ENCODE assay signal across 7 mouse cellular contexts in the genomic region with DNA sequence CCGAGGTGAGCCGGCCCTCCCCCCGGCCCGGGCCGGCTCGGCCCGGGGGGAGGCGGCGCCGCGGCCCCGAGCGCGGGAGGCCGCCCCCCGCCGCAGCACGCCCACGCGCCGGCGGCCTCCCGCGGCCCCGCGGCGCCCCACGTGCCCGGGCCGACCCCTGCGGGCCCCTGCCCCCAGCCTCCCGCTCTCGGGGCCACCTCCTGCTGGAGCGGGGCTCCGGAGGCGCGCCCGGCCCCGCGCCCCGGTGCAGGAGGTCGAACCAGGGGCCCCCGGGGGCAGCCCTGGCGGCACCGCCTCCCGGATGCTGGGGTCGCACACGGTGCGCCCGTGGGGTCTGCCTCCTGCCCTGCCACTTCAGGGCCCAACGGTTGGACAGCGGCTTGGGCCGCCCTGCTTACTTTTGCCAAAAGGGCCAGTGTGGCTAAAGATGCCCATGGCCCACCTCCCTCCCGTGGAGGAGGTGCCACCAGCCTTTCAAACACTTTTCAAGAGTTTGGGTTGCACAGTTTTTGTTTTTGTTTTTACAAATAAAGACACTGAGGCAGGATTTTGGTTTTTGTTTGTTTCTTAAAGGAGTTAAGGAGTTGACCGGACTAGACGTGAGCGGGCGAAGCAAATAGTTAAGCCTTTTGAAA. TPM values are rescaled to one million over a fixed set of nuclear protein-coding genes. Genes with fewer than 3 reads are reported as not detected.
A peak's percentile ranks its signal among the peaks of the same experiment; 100 is the strongest.
DNase-seq lines count a peak whose midpoint lies in the region; ATAC-seq and TF ChIP-seq lines count a peak whose summit lies in the region.

No protein-coding gene starts in this region.

- peak overlapping the region; percentile 96 for H3K4me2 ChIP-seq in embryonic facial prominence, embryonic 11.5 days (ENCODE audit: low read depth, low read length)
- H3K4me2 ChIP-seq in heart, embryonic 13.5 days: peak overlapping the region; percentile 91
- peak overlapping the region; percentile 94 for H3K4me2 ChIP-seq in kidney, postnatal 0 days (ENCODE audit: low read length)

- ATAC-seq in embryonic facial prominence, embryonic 11.5 days (replicated peaks; ENCODE audit: insufficient number of reproducible peaks, low FRiP score, low TSS enrichment, low read depth): peak; percentile 61; the same call in 1 of the 2 replicates
- ATAC-seq in heart, embryonic 13.5 days (ENCODE audit: extremely low read depth, insufficient number of reproducible peaks, low FRiP score, low TSS enrichment): 0 out of 2 replicates have a peak, but pooled peaks have one; percentile 20
- ATAC-seq in kidney, postnatal 0 days (replicated peaks; ENCODE audit: low FRiP score, low read depth): peak; percentile 77

- TF ChIP-seq CTCF in kidney, postnatal 0 days (IDR thresholded peaks at IDR 0.05; ENCODE audit: low read depth): no peak

- peak overlapping the region; percentile 42 for H3K27ac ChIP-seq in ES-E14 (ENCODE audit: insufficient read depth, low read depth, low read length, poor library complexity, severe bottlenecking)
- H3K27ac ChIP-seq in embryonic facial prominence, embryonic 11.5 days (replicated peaks; ENCODE audit: low read depth, low read length): peak overlapping the region; percentile 96
- H3K27ac ChIP-seq in heart, embryonic 13.5 days (replicated peaks): peak overlapping the region; percentile 96
- H3K27ac ChIP-seq in kidney, postnatal 0 days: peak overlapping the region; percentile 98

- no peaks in the 10 kb centered on the region for H3K9me3 ChIP-seq in ES-E14 (ENCODE audit: control insufficient read depth, insufficient read depth, low read depth, low read length)
- no peaks in the 10 kb centered on the region for H3K9me3 ChIP-seq in embryonic facial prominence, embryonic 11.5 days (replicated peaks; ENCODE audit: control insufficient read depth, low read length)
- H3K9me3 ChIP-seq in heart, embryonic 13.5 days: no peaks in the 10 kb centered on the region
- H3K9me3 ChIP-seq in kidney, postnatal 0 days (replicated peaks; ENCODE audit: low read length): no peaks in the 10 kb centered on the region

- no peaks in the 10 kb centered on the region for H3K36me3 ChIP-seq in ES-E14 (ENCODE audit: control insufficient read depth, insufficient read depth, low read length, poor library complexity, severe bottlenecking)
- no peaks in the 10 kb centered on the region for H3K36me3 ChIP-seq in embryonic facial prominence, embryonic 11.5 days (replicated peaks; ENCODE audit: control insufficient read depth, insufficient read depth, low read depth, low read length)
- H3K36me3 ChIP-seq in heart, embryonic 13.5 days: no peaks in the 10 kb centered on the region
- no peaks in the 10 kb centered on the region for H3K36me3 ChIP-seq in kidney, postnatal 0 days (ENCODE audit: insufficient read depth, low read length)

- DNase-seq in ES-E14 (ENCODE audit: low read depth, low spot score): peak; percentile 24
- DNase-seq in adrenal gland, postnatal 10 days: peak; percentile 58
- peak; percentile 60 for DNase-seq in embryonic facial prominence, embryonic 11.5 days (ENCODE audit: low spot score)
- DNase-seq in kidney, postnatal 0 days (ENCODE audit: low spot score): peak; percentile 40
- DNase-seq in lung, postnatal 10 days: peak; percentile 36
- DNase-seq in right cerebral cortex, postnatal 4 days: peak; percentile 35

- in situ Hi-C loops in ES-E14 (cut with MboI; ENCODE audit: low sequenced_read_pairs in 2 of 2, unreplicated experiment in 2 of 2): no loop called here

- no peaks in the 10 kb centered on the region for H3K27me3 ChIP-seq in embryonic facial prominence, embryonic 11.5 days (ENCODE audit: control insufficient read depth, insufficient read depth, low read length)
- no peaks in the 10 kb centered on the region for H3K27me3 ChIP-seq in heart, embryonic 13.5 days (replicated peaks)
- no peaks in the 10 kb centered on the region for H3K27me3 ChIP-seq in kidney, postnatal 0 days (ENCODE audit: insufficient read depth, low read length)

- peak overlapping the region; percentile 82 for H3K9ac ChIP-seq in ES-E14 (ENCODE audit: insufficient read depth, low read depth, low read length, poor library complexity, severe bottlenecking)
- peak overlapping the region; percentile 98 for H3K9ac ChIP-seq in embryonic facial prominence, embryonic 11.5 days (replicated peaks; ENCODE audit: low read length)
- H3K9ac ChIP-seq in heart, embryonic 13.5 days: peak overlapping the region; percentile 97
- peak overlapping the region; percentile 98 for H3K9ac ChIP-seq in kidney, postnatal 0 days (ENCODE audit: low read depth, low read length)

- 3% methylated on average over 39 of the region's 58 CpGs for WGBS in embryonic facial prominence, embryonic 11.5 days
- 5% methylated on average over 57 of the region's 58 CpGs for WGBS in heart, embryonic 13.5 days
- WGBS in kidney, postnatal 0 days: 5% methylated on average over 56 of the region's 58 CpGs

- H3K4me1 ChIP-seq in ES-E14 (ENCODE audit: control insufficient read depth in 2 of 2, insufficient read depth in 2 of 2, low read length in 2 of 2, poor library complexity in 1 of 2): peaks cover 0 to 6% of the 10 kb centered on the region in 2 experiments; a peak in 2 of 4 replicates
- H3K4me1 ChIP-seq in embryonic facial prominence, embryonic 11.5 days (ENCODE audit: control insufficient read depth, insufficient read depth, low read length): no peaks in the 10 kb centered on the region
- H3K4me1 ChIP-seq in heart, embryonic 13.5 days: peaks cover 42% of the 10 kb centered on the region
- H3K4me1 ChIP-seq in kidney, postnatal 0 days (replicated peaks; ENCODE audit: insufficient read depth, low read length): peaks cover 3% of the 10 kb centered on the region; the same call in 1 of the 2 replicates

- H3K4me3 ChIP-seq in ES-E14 (ENCODE audit: insufficient read depth in 1 of 2, low read depth in 1 of 2, low read length in 2 of 2, poor library complexity in 1 of 2, severe bottlenecking in 1 of 2): peak overlapping the region; percentile 75 to 85
- peak overlapping the region; percentile 75 for H3K4me3 ChIP-seq in embryonic facial prominence, embryonic 11.5 days (ENCODE audit: low read depth, low read length)
- peak overlapping the region; percentile 86 for H3K4me3 ChIP-seq in heart, embryonic 13.5 days
- peak overlapping the region; percentile 82 for H3K4me3 ChIP-seq in kidney, postnatal 0 days (replicated peaks; ENCODE audit: low read depth, low read length)

TF ChIP-seq in ES-E14, 5 proteins besides CTCF, POLR2A, EP300 and RAD21:
- TF ChIP-seq ZNF384 (IDR thresholded peaks at IDR 0.05; ENCODE audit: low read depth, low read length): no peak
- TF ChIP-seq MAFK (IDR thresholded peaks at IDR 0.05; ENCODE audit: insufficient read depth, low read depth, low read length): no peak
- no peak for TF ChIP-seq HCFC1 (IDR thresholded peaks at IDR 0.05; ENCODE audit: borderline replicate concordance, insufficient read depth, low read length)
- no peak for TF ChIP-seq ZC3H11A (IDR thresholded peaks at IDR 0.05; ENCODE audit: borderline replicate concordance, low read depth, low read length)

RNA-seq across cellular contexts. Expression of gene Casd1, which starts 0.8 kb away (rescaled TPM):
- 12.5 and 15.6 TPM in 2 replicates for total RNA-seq in ES-E14 (2012; rRNA removed)
- 10 to 100 TPM; 32.7 to 34.9 TPM for total RNA-seq in adrenal gland, postnatal 10 days (2021)
- 57.7 and 61.6 TPM in 2 replicates for polyA plus RNA-seq in embryonic facial prominence, embryonic 11.5 days (2014; fragmentation: Nextera tagmentation; extraction: Ambion mirVana)
- 24.8 and 26.0 TPM in 2 replicates for polyA plus RNA-seq in heart, embryonic 13.5 days (2015; fragmentation: Nextera tagmentation; extraction: Ambion mirVana)
- 26.7 and 27.4 TPM in 2 replicates for polyA plus RNA-seq in kidney, postnatal 0 days (2015; fragmentation: Nextera tagmentation; extraction: Ambion mirVana)

Comparison
In these comparisons a context has a peak if more than half of its experiments do, and no peak if none do; other contexts are left out.
1. Peak in every context shown above with its lines: DNase-seq, ATAC-seq, H3K4me3 ChIP-seq and H3K27ac ChIP-seq.
2. H3K27ac ChIP-seq: peak in every context shown above with its lines; median percentile 98 in kidney, postnatal 0 days; 96 in embryonic facial prominence, embryonic 11.5 days; 96 in heart, embryonic 13.5 days; 42 in ES-E14.
3. ATAC-seq: peak in every context shown above with its lines; median percentile 77 in kidney, postnatal 0 days; 61 in embryonic facial prominence, embryonic 11.5 days; 20 in heart, embryonic 13.5 days.